Mouse (Mus musculus): ENCODE results near the gene Phc3.
"Not testable (repeated sequence)": the region's sequence is repeated elsewhere in the genome, so short reads cannot be mapped to it uniquely, and the experiment has no call there.

Phc3 gene

GRCm38 (mm10) chr3:30876709-30877108 is 92.5 kb downstream of the Phc3 start:
- no peak for DNase-seq (ENCODE audit: low spot score in 2 of 2)

- DNase-seq (ENCODE audit: low spot score in 2 of 2): no peak
Measured at GRCm38 (mm10) chr3:30869995-30870394, 99.2 kb downstream of the Phc3 start.

- no peak for DNase-seq (ENCODE audit: low spot score in 2 of 2)
Measured at GRCm38 (mm10) chr3:30868625-30869024, 100.6 kb downstream of the Phc3 start.

- DNase-seq (ENCODE audit: low spot score in 2 of 2): no peak
Measured at GRCm38 (mm10) chr3:30868176-30868575, 101.0 kb downstream of the Phc3 start.

GRCm38 (mm10) chr3:30864640-30865039 is 104.6 kb downstream of the Phc3 start:
- DNase-seq (ENCODE audit: low spot score in 2 of 2): no peak

- no peak for DNase-seq (ENCODE audit: low spot score in 2 of 2)
Measured at GRCm38 (mm10) chr3:30863712-30864435, 105.3 kb downstream of the Phc3 start.

GRCm38 (mm10) chr3:30860705-30861104 is 108.5 kb downstream of the Phc3 start:
- DNase-seq (ENCODE audit: low spot score in 2 of 2): no peak

GRCm38 (mm10) chr3:30859599-30859998 is 109.6 kb downstream of the Phc3 start:
- DNase-seq (ENCODE audit: low spot score in 2 of 2): not testable (repeated sequence)

GRCm38 (mm10) chr3:30855604-30856458 is 113.4 kb downstream of the Phc3 start, which contains the start of gene Gpr160:
Gene Gpr160, plus strand, starts transcription at chr3:30855950.
- peak; percentile 38 to 59 for DNase-seq (ENCODE audit: low spot score in 2 of 2)

GRCm38 (mm10) chr3:30853596-30853995 is 115.6 kb downstream of the Phc3 start:
- no peak for DNase-seq (ENCODE audit: low spot score in 2 of 2)

GRCm38 (mm10) chr3:30851422-30851821 is 117.8 kb downstream of the Phc3 start:
- no peak for DNase-seq (ENCODE audit: low spot score in 2 of 2)

Data from spleen, postnatal 14 days (tissue).